Mouse (Mus musculus): ENCODE data around the gene Vmn1r219. TPM values are rescaled to one million over a fixed set of nuclear protein-coding genes. Genes with fewer than 3 reads are reported as not detected.

The Vmn1r219 gene
- not detected in 2 replicates for polyA plus RNA-seq (2012; rRNA removed)

GRCm38 (mm10) chr13:23159012-23159411 is at the start of gene Vmn1r219:
Vmn1r219 (plus strand) TSS chr13:23159312.

DNA sequence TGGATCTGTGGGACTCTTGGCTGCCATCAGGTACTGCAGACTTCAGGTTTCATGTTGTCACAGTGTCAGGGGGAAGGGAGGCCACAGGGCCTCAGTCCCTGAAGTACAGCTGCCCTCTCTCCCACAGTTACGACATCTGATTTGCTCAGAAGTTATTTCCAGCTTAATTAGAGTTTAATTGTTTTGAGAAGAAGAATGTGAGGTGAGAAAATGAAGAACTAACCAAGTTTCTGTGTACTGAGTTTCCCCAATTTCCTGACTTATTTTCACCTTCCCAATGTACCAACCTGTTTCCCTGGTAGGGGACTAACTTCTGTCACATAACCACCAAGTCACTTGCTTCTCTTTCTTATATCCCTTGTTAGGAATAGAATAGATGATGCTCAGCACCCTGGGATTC is 41.0 kb upstream of the Vmn1r219 start, which contains the start of gene Vmn1r217:
Vmn1r217 (minus strand) TSS at position 101 of the 400 bp plus-strand sequence.

DNA sequence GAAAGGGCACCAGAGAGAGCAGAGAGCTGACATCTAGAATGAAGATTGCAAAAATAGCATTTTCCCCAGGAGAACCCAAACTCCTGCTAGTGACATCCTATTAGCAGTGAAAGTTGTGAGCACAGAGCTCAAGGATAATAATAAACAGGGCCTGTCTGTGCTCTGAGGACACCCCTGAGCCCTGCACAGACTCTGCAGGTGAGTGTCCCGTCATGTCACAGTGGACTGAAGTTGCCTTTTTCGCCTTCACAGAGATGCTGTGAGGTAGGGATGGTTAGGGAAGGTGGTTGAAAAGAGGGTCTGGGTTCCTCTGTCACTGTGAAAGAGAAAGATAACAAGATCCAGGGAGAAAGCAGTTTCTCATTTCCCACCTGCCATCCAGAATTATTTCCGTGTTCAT is 26.0 kb upstream of the Vmn1r219 start, which contains the start of gene Vmn1r218:
Vmn1r218 (plus strand) TSS at position 57 of the 400 bp plus-strand sequence.

GRCm38 (mm10) chr13:23187875-23188274 is 28.8 kb downstream of the Vmn1r219 start, which contains the start of gene Vmn1r220:
Vmn1r220 (minus strand) TSS chr13:23187975.

DNA sequence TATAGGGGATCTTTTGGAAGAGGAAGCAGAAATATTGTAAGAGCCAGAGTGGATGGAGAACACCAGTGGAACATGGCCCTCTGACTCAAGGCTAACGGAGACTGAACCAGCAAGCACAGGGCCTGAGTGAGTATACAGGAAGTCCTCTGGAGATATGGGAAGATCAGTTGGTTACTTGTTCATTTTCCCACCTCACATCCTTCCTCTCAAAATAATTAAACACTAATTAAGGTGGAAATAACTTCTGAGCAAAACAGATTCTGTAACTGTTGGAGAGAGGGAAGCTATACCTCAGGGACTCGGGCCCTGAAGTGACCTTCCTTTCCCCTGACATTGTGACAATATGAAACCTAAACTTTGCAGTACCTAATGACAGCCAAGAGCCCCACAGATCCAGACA is 54.7 kb downstream of the Vmn1r219 start, which contains the start of gene Vmn1r221:
Vmn1r221 (plus strand) TSS at position 301 of the 400 bp plus-strand sequence.

Other genes with a start within 250 kb of the Vmn1r219 start
- not detected in 2 replicates for gene Vmn1r213, start 151.7 kb upstream of the Vmn1r219 start, polyA plus RNA-seq (2012; rRNA removed)
- gene Vmn1r214, start 128.9 kb upstream of the Vmn1r219 start, polyA plus RNA-seq (2012; rRNA removed): not detected in 2 replicates
- gene Vmn1r215, start 91.3 kb upstream of the Vmn1r219 start, polyA plus RNA-seq (2012; rRNA removed): not detected in 2 replicates
- gene Vmn1r217, start 41.1 kb upstream of the Vmn1r219 start, polyA plus RNA-seq (2012; rRNA removed): not detected in 2 replicates
- not detected in 2 replicates for gene Vmn1r218, start 26.2 kb upstream of the Vmn1r219 start, polyA plus RNA-seq (2012; rRNA removed)
- gene Vmn1r220, start 28.7 kb downstream of the Vmn1r219 start, polyA plus RNA-seq (2012; rRNA removed): not detected in 2 replicates
- not detected in 2 replicates for gene Vmn1r221, start 54.8 kb downstream of the Vmn1r219 start, polyA plus RNA-seq (2012; rRNA removed)
- gene Vmn1r222, start 76.6 kb downstream of the Vmn1r219 start, polyA plus RNA-seq (2012; rRNA removed): not detected in 2 replicates
- gene Vmn1r223, start 87.8 kb downstream of the Vmn1r219 start, polyA plus RNA-seq (2012; rRNA removed): not detected in 2 replicates
- 0.19 and 0.23 TPM in 2 replicates for gene Zfp322a, start 209.9 kb downstream of the Vmn1r219 start, polyA plus RNA-seq (2012; rRNA removed)